Mouse (Mus musculus) frontal cortex, postnatal 25 days (tissue): ENCODE data around the gene Atad5.
"Not testable (repeated sequence)": the region's sequence is repeated elsewhere in the genome, so short reads cannot be mapped to it uniquely, and the experiment has no call there.

Source experiments
- DNase-seq, 2 experiments: peaks; one replicate each; pipeline ENCODE4 v3.0.0; 2022; ENCODE audit warnings: low spot score in 2 of 2

Gene Atad5

GRCm38 (mm10) chr11:80088917-80089816 is at the start of gene Atad5:
Atad5 (plus strand) TSS chr11:80089400.
- DNase-seq: peak; percentile 79

GRCm38 (mm10) chr11:80042615-80043418 is 46.4 kb upstream of the Atad5 start:
- peak in 1 of 2 experiments; percentile 18 for DNase-seq

GRCm38 (mm10) chr11:80043419-80043817 is 45.8 kb upstream of the Atad5 start:
- no peak for DNase-seq

- DNase-seq: no peak
Measured at GRCm38 (mm10) chr11:80046856-80047255, 42.3 kb upstream of the Atad5 start.

GRCm38 (mm10) chr11:80050088-80050487 is 39.1 kb upstream of the Atad5 start:
- no peak for DNase-seq

GRCm38 (mm10) chr11:80052456-80052855 is 36.7 kb upstream of the Atad5 start:
- no peak for DNase-seq

GRCm38 (mm10) chr11:80053171-80053570 is 36.0 kb upstream of the Atad5 start:
- no peak for DNase-seq

GRCm38 (mm10) chr11:80054659-80055058 is 34.5 kb upstream of the Atad5 start:
- DNase-seq: no peak

- no peak for DNase-seq
Measured at GRCm38 (mm10) chr11:80056141-80056540, 33.1 kb upstream of the Atad5 start.

- DNase-seq: no peak
Measured at GRCm38 (mm10) chr11:80062159-80062558, 27.0 kb upstream of the Atad5 start.

- not testable (repeated sequence) for DNase-seq
Measured at GRCm38 (mm10) chr11:80066373-80066772, 22.8 kb upstream of the Atad5 start.

- DNase-seq: no peak
Measured at GRCm38 (mm10) chr11:80067558-80067957, 21.6 kb upstream of the Atad5 start.

- no peak for DNase-seq
Measured at GRCm38 (mm10) chr11:80069815-80070214, 19.4 kb upstream of the Atad5 start.

GRCm38 (mm10) chr11:80071039-80071438 is 18.2 kb upstream of the Atad5 start:
- no peak for DNase-seq

- no peak for DNase-seq
Measured at GRCm38 (mm10) chr11:80072365-80072764, 16.8 kb upstream of the Atad5 start.

GRCm38 (mm10) chr11:80075608-80076277 is 13.5 kb upstream of the Atad5 start:
- DNase-seq: no peak

GRCm38 (mm10) chr11:80077784-80078545 is 11.2 kb upstream of the Atad5 start:
- DNase-seq: no peak

GRCm38 (mm10) chr11:80078831-80079230 is 10.4 kb upstream of the Atad5 start:
- DNase-seq: no peak

- DNase-seq: no peak
Measured at GRCm38 (mm10) chr11:80079751-80080150, 9.4 kb upstream of the Atad5 start.

GRCm38 (mm10) chr11:80080381-80080825 is 8.8 kb upstream of the Atad5 start:
- no peak for DNase-seq
